Mouse (Mus musculus) spleen, postnatal 10 days (tissue): ENCODE measurements around the gene Nvl.

Source experiments
- DNase-seq, 2 experiments: peaks; one replicate each; pipeline ENCODE4 v3.0.0; 2021 to 2022; ENCODE audit warnings: low spot score in 2 of 2

The Nvl gene

GRCm38 (mm10) chr1:181143950-181144836 is at the start of gene Nvl, which contains the start of gene Cnih4:
TSS of gene Nvl (minus strand) at chr1:181144204.
TSS of gene Cnih4 (plus strand) at chr1:181144693.
- DNase-seq = peak; percentile 92 to 94

- no peak for DNase-seq
Observed at GRCm38 (mm10) chr1:181188925-181189324, 44.9 kb upstream of the Nvl start.

GRCm38 (mm10) chr1:181170210-181170609 is 26.2 kb upstream of the Nvl start:
- DNase-seq = peak in 1 of 2 experiments; percentile 57

- DNase-seq = no peak
Observed at GRCm38 (mm10) chr1:181168377-181168776, 24.4 kb upstream of the Nvl start.

- no peak for DNase-seq
Observed at GRCm38 (mm10) chr1:181167816-181168215, 23.8 kb upstream of the Nvl start.

- DNase-seq = no peak
Observed at GRCm38 (mm10) chr1:181151541-181151940, 7.5 kb upstream of the Nvl start.

GRCm38 (mm10) chr1:181150827-181151534 is 7.0 kb upstream of the Nvl start:
- DNase-seq = peak; percentile 86 to 98

- no peak for DNase-seq
Observed at GRCm38 (mm10) chr1:181150431-181150826, 6.4 kb upstream of the Nvl start.

- no peak for DNase-seq
Observed at GRCm38 (mm10) chr1:181149373-181150017, 5.5 kb upstream of the Nvl start.

- peak in 1 of 2 experiments; percentile 31 for DNase-seq
Observed at GRCm38 (mm10) chr1:181148540-181148939, 4.5 kb upstream of the Nvl start.

- no peak for DNase-seq
Observed at GRCm38 (mm10) chr1:181146187-181146586, 2.2 kb upstream of the Nvl start.

GRCm38 (mm10) chr1:181144966-181145365 is 962 bp upstream of the Nvl start:
- DNase-seq = peak in 1 of 2 experiments; percentile 34

- no peak for DNase-seq
Observed at GRCm38 (mm10) chr1:181143609-181143949, 425 bp downstream of the Nvl start.

- no peak for DNase-seq
Observed at GRCm38 (mm10) chr1:181138730-181139129, 5.3 kb downstream of the Nvl start.

GRCm38 (mm10) chr1:181131915-181132314 is 12.1 kb downstream of the Nvl start:
- DNase-seq = no peak

GRCm38 (mm10) chr1:181126766-181127165 is 17.2 kb downstream of the Nvl start:
- no peak for DNase-seq

- DNase-seq = no peak
Observed at GRCm38 (mm10) chr1:181125916-181126315, 18.1 kb downstream of the Nvl start.

GRCm38 (mm10) chr1:181124145-181124544 is 19.9 kb downstream of the Nvl start:
- DNase-seq = no peak

GRCm38 (mm10) chr1:181117112-181117511 is 26.9 kb downstream of the Nvl start:
- no peak for DNase-seq

- no peak for DNase-seq
Observed at GRCm38 (mm10) chr1:181090048-181090447, 54.0 kb downstream of the Nvl start.

GRCm38 (mm10) chr1:181084021-181084420 is 60.0 kb downstream of the Nvl start:
- DNase-seq = no peak

- no peak for DNase-seq
Observed at GRCm38 (mm10) chr1:181073075-181073474, 70.9 kb downstream of the Nvl start.
